Mouse (Mus musculus) bone marrow, adult 2 months (tissue): ENCODE measurements around the gene Tmbim1.

Experiments
- CTCF ChIP-seq: fragments of 200-500 bp; IDR thresholded peaks from 2 replicates; pipeline ENCODE4 v1.5.1; 2011; ENCODE audit warnings: low read length, control low read depth; ENCODE audit not compliant: control insufficient read depth, insufficient read depth
- POLR2A ChIP-seq: fragments of 200-500 bp; IDR thresholded peaks from 2 replicates; pipeline ENCODE4 v1.6.1; 2011; ENCODE audit warnings: low read depth, mild to moderate bottlenecking, control low read depth, low read length, borderline replicate concordance; ENCODE audit not compliant: control insufficient read depth

DNA sequence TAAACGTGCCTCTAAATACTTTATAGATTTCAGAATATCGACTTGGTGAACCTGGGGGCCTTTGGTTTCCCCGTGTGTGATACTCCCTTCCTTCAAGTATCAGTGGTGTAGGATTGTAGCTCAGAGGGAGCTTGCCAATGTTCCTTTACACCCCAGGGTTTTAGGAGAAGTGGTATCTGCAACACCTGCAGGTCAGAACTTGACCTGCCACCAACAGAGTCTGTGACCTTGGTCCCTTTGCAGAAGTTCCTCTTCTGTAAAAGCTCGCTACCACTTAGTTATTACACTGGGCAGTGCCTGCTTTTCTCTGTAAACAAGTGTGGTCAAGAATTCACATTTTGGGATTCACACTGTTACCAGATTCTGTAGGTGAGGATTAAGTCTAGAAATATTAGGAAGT is 55.3 kb downstream of the Tmbim1 start:
- TF ChIP-seq POLR2A (no peak), CTCF (no peak)
